Comparison of ENCODE assay signal across 8 mouse cellular contexts in genomic region chr15:93591831-93592321, GRCm38 (mm10). TPM values are rescaled to one million over a fixed set of nuclear protein-coding genes. Genes with fewer than 3 reads are reported as not detected.
A peak's percentile ranks its signal among the peaks of the same experiment; 100 is the strongest.
DNase-seq lines count a peak whose midpoint lies in the region; ATAC-seq and TF ChIP-seq lines count a peak whose summit lies in the region.

No protein-coding gene starts in this region.

- peak overlapping the region; percentile 99 for H3K4me3 ChIP-seq in left cerebral cortex, adult 2 months
- H3K4me3 ChIP-seq in cortical plate, adult 2 months (ENCODE audit: insufficient read depth, low read length), result peak overlapping the region; percentile 46
- peak overlapping the region; percentile 46 for H3K4me3 ChIP-seq in heart, embryonic 13.5 days
- peak overlapping the region; percentile 39 for H3K4me3 ChIP-seq in stomach, embryonic 16.5 days (replicated peaks; ENCODE audit: low read length)

- peak overlapping the region; percentile 92 for H3K4me2 ChIP-seq in heart, embryonic 13.5 days
- H3K4me2 ChIP-seq in stomach, embryonic 16.5 days (ENCODE audit: low read depth, low read length), result peak overlapping the region; percentile 61

- WGBS in heart, embryonic 13.5 days, result under 1% methylated on average over 12 of the region's 12 CpGs
- 7% methylated on average over 12 of the region's 12 CpGs for WGBS in stomach, embryonic 16.5 days

- H3K9ac ChIP-seq in heart, embryonic 13.5 days, result peak overlapping the region; percentile 76
- peak overlapping the region; percentile 64 for H3K9ac ChIP-seq in stomach, embryonic 16.5 days (ENCODE audit: low read length)

- H3K27ac ChIP-seq in left cerebral cortex, adult 2 months, result peak overlapping the region; percentile 50
- H3K27ac ChIP-seq in cortical plate, adult 2 months (ENCODE audit: insufficient read depth, low read length), result no peak overlapping the region
- H3K27ac ChIP-seq in heart, embryonic 13.5 days (replicated peaks), result peak overlapping the region; percentile 70
- peak overlapping the region; percentile 74 for H3K27ac ChIP-seq in stomach, embryonic 16.5 days (ENCODE audit: low read length)

- peak in 1 of 2 experiments; percentile 21 for DNase-seq in left cerebral cortex, adult 2 months (ENCODE audit: extremely low spot score in 1 of 2, low spot score in 2 of 2)
- no peak for DNase-seq in left cerebral cortex, adult 11 months (ENCODE audit: low spot score)
- peak; percentile 55 for DNase-seq in kidney, postnatal 10 days
- DNase-seq in lung, postnatal 25 days (ENCODE audit: low spot score), result peak; percentile 60

- peaks cover 5% of the 10 kb centered on the region; the same call in 1 of the 2 replicates for H3K4me1 ChIP-seq in cortical plate, adult 2 months (ENCODE audit: control insufficient read depth, insufficient read depth, low read length)
- peaks cover 80% of the 10 kb centered on the region for H3K4me1 ChIP-seq in heart, embryonic 13.5 days
- H3K4me1 ChIP-seq in stomach, embryonic 16.5 days (ENCODE audit: control insufficient read depth, insufficient read depth, low read length), result peaks cover 19% of the 10 kb centered on the region

- intact Hi-C loops in left cerebral cortex, adult 2 months (cut with DNase I), result loop anchor here (5.0 kb wide), 1 partner anchor 75 kb away; no protein-coding TSS in a partner anchor

- peaks cover 7% of the 10 kb centered on the region; the same call in 1 of the 2 replicates for H3K36me3 ChIP-seq in heart, embryonic 13.5 days
- no peaks in the 10 kb centered on the region for H3K36me3 ChIP-seq in stomach, embryonic 16.5 days (ENCODE audit: control insufficient read depth, insufficient read depth, low read length)

- no peak for TF ChIP-seq CTCF in left cerebral cortex, adult 2 months (IDR thresholded peaks at IDR 0.05)
- no peak for TF ChIP-seq CTCF in cortical plate, adult 2 months (IDR thresholded peaks at IDR 0.05; ENCODE audit: extremely low read depth, insufficient read depth, low read length)

- peak; percentile 35; the same call in 1 of the 2 replicates for ATAC-seq in heart, embryonic 13.5 days (ENCODE audit: extremely low read depth, insufficient number of reproducible peaks, low FRiP score, low TSS enrichment)
- peak; percentile 37 for ATAC-seq in stomach, embryonic 16.5 days (ENCODE audit: insufficient read depth, low FRiP score)
- ATAC-seq in inflammation-experienced regulatory T-cells, adult 6 months, result no peak

- TF ChIP-seq POLR2A in cortical plate, adult 2 months (IDR thresholded peaks at IDR 0.05; ENCODE audit: extremely low read depth, insufficient read depth, low read length), result peak; percentile 47; the same call in 1 of the 2 replicates

- H3K27me3 ChIP-seq in heart, embryonic 13.5 days (replicated peaks), result no peaks in the 10 kb centered on the region
- no peaks in the 10 kb centered on the region for H3K27me3 ChIP-seq in stomach, embryonic 16.5 days (ENCODE audit: control insufficient read depth, insufficient read depth, low read length)

- no peaks in the 10 kb centered on the region for H3K9me3 ChIP-seq in heart, embryonic 13.5 days
- H3K9me3 ChIP-seq in stomach, embryonic 16.5 days (replicated peaks; ENCODE audit: control insufficient read depth, low read length), result no peaks in the 10 kb centered on the region

RNA-seq across cellular contexts. Expression of gene Prickle1, which starts 3.8 kb away (rescaled TPM):
- 10 to 100 TPM; 92.4 to 93.4 TPM for total RNA-seq in left cerebral cortex, adult 2 months (2021)
- 51.8 and 53.1 TPM in 2 replicates for polyA plus RNA-seq in cortical plate, adult 2 months (2012; rRNA removed)
- 30.3 and 30.5 TPM in 2 replicates for polyA plus RNA-seq in heart, embryonic 13.5 days (2015; fragmentation: Nextera tagmentation; extraction: Ambion mirVana)
- 20.2 and 21.7 TPM in 2 replicates for polyA plus RNA-seq in stomach, embryonic 16.5 days (2015; fragmentation: Nextera tagmentation; extraction: Ambion mirVana)
- polyA plus RNA-seq in inflammation-experienced regulatory T-cells, adult 6 months (2017; shearing (Covaris generic)), result 1 to 10 TPM in 1 of 3 experiments, under 1 TPM in 2; 0.45 to 1.5 (median 0.64) TPM

Comparison
In these comparisons a context has a peak if more than half of its experiments do, and no peak if none do; other contexts are left out.
1. H3K4me3 ChIP-seq: peak in every context shown above with its lines; median percentile 99 in left cerebral cortex, adult 2 months; 46 in cortical plate, adult 2 months; 46 in heart, embryonic 13.5 days; 39 in stomach, embryonic 16.5 days.